Mouse (Mus musculus) hindbrain, postnatal 0 days (tissue): Measurements from ENCODE around the gene Olfr823. TPM values are rescaled to one million over a fixed set of nuclear protein-coding genes. Genes with fewer than 3 reads are reported as not detected.
"Not testable (repeated sequence)": the region's sequence is repeated elsewhere in the genome, so short reads cannot be mapped to it uniquely, and the experiment has no call there.

Source experiments
- ATAC-seq: fragments of 200-750 bp; cut with Nextera tagmentation; 2 replicates; pipeline ENCODE4 v1.8.0; 2017; ENCODE audit warnings: mild to moderate bottlenecking, moderate TSS enrichment, moderate library complexity
- DNase-seq: peaks from one replicate; pipeline ENCODE4 v3.0.0-alpha.2; 2015; ENCODE audit warnings: low spot score
- H3K27ac ChIP-seq: fragments of 300-500 bp; sonication (generic); 2 replicates; pipeline ENCODE4 v1.5.1; 2014; ENCODE audit warnings: mild to moderate bottlenecking
- H3K27me3 ChIP-seq: fragments of 300-500 bp; sonication (generic); 2 replicates; pipeline ENCODE4 v1.6.1; 2014; ENCODE audit warnings: low read length, mixed read lengths; ENCODE audit not compliant: insufficient read depth
- H3K36me3 ChIP-seq: fragments of 300-500 bp; sonication (generic); 2 replicates; pipeline ENCODE4 v1.6.1; 2014; ENCODE audit warnings: low read length, mixed read lengths; ENCODE audit not compliant: insufficient read depth
- H3K4me1 ChIP-seq: fragments of 300-500 bp; sonication (generic); 2 replicates; pipeline ENCODE4 v1.6.1; 2014; ENCODE audit warnings: antibody characterized with exemption, low read length, mixed read lengths; ENCODE audit not compliant: insufficient read depth
- H3K4me2 ChIP-seq: fragments of 300-500 bp; sonication (generic); 2 replicates; pipeline ENCODE4 v1.6.1; 2014; ENCODE audit warnings: low read depth, mild to moderate bottlenecking, low read length, moderate library complexity, mixed read lengths
- H3K4me3 ChIP-seq: fragments of 300-500 bp; sonication (generic); 2 replicates; pipeline ENCODE4 v1.5.1; 2014; ENCODE audit warnings: low read length
- H3K9ac ChIP-seq: fragments of 300-500 bp; sonication (generic); replicated peaks from 2 replicates; pipeline ENCODE4 v1.6.1; 2014; ENCODE audit warnings: mild to moderate bottlenecking, low read length, moderate library complexity, mixed read lengths
- H3K9me3 ChIP-seq: fragments of 300-500 bp; sonication (generic); 2 replicates; pipeline ENCODE4 v1.6.1; 2016; ENCODE audit warnings: low read length, mixed read lengths
- CTCF ChIP-seq: IDR thresholded peaks from 2 replicates; pipeline ENCODE4 v1.5.1; 2016; ENCODE audit warnings: antibody characterized with exemption, control low read depth, low read depth
- WGBS: fragments of 180-500 bp; shearing (Covaris S2); extraction: QIAGEN DNeasy Blood & Tissue Kit; methylation state at CpG from one replicate; pipeline ENCODE4 v1.1.7; 2014; 5-methylcytosine and 5-hydroxymethylcytosine counted together
- polyA plus RNA-seq: library from polyadenylated mRNA; unstranded; fragments of >200 nt; fragmentation: Nextera tagmentation; extraction: Ambion mirVana; gene quantifications from 2 replicates; pipeline ENCODE4 v1.2.1, GENCODE M21; 2015
- total RNA-seq: library from RNA; depleted of rRNA; stranded (reverse); fragments of >200 nt; gene quantifications from 2 replicates; pipeline ENCODE4 v1.2.3, GENCODE M21; 2014; rRNA removed

Olfr823 gene
- total RNA-seq (not detected in 2 replicates), polyA plus RNA-seq (not detected in 2 replicates)

DNA sequence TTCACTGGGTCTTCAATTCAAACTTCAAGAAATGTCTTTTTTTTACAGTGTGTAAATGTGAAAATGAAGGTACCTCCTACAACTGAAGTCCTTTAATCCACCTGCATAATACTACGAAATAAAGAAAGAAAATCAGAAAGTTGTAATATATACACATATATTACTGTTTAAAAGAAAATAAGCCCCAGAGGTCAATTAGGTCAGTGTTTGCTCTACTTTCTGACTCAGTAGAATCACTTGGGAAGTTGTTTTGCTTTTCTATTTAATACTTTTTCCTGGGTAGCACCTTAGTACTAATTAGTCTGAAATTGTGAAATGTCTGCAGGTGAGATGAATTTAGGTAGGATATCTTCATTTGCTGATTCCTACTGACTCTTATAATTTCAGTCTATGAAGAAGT is at the start of gene Olfr823:
Gene Olfr823 (minus strand): TSS at position 101 of the 400 bp plus-strand sequence.
- not testable (repeated sequence) for H3K9me3 ChIP-seq, H3K36me3 ChIP-seq, H3K27ac ChIP-seq, H3K27me3 ChIP-seq, DNase-seq, H3K4me1 ChIP-seq, H3K4me2 ChIP-seq, H3K9ac ChIP-seq, ATAC-seq, H3K4me3 ChIP-seq
- 71% methylated on average over 1 of the region's 1 CpGs for WGBS

- no peak overlapping the region for H3K4me2 ChIP-seq
- no peaks in the 10 kb centered on the region for H3K4me1 ChIP-seq
- no peak overlapping the region for H3K4me3 ChIP-seq
- H3K9me3 ChIP-seq = no peaks in the 10 kb centered on the region
- DNase-seq (no peak), ATAC-seq (no peak)
- no peaks in the 10 kb centered on the region for H3K27me3 ChIP-seq
- no peak for TF ChIP-seq CTCF
- no peak overlapping the region for H3K9ac ChIP-seq
- 86% methylated on average over 5 of the region's 5 CpGs for WGBS
- H3K36me3 ChIP-seq = no peaks in the 10 kb centered on the region
- H3K27ac ChIP-seq = no peak overlapping the region
These were observed 28.9 kb upstream of the Olfr823 start for GRCm38 (mm10) chr10:130144121-130144520.

DNA sequence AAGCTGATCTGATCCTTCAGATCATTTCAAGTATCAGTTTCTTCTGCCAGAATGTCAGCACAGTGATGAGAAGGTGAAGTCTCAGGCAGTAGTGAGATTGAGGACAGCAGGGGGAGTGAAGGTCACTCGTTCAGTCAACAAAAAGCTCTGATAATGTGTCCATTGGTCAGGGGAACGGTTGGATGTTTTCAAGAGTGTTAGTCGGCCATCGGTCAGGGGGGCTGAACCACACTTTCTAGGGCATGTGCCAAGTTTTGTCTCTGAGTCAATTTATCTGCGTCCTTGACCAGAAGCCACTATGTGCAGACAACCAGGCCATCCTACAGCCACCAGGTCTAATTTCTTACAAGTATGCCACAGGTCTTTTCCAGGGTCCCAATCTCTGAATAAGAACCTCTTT is 27.3 kb upstream of the Olfr823 start:
- not testable (repeated sequence) for H3K4me1 ChIP-seq, H3K36me3 ChIP-seq, H3K4me3 ChIP-seq, ATAC-seq, DNase-seq, H3K9ac ChIP-seq, H3K9me3 ChIP-seq, H3K27me3 ChIP-seq, H3K4me2 ChIP-seq, H3K27ac ChIP-seq
- WGBS = 87% methylated on average over 5 of the region's 5 CpGs

- no peak overlapping the region for H3K4me3 ChIP-seq
- H3K9me3 ChIP-seq = no peaks in the 10 kb centered on the region
- H3K9ac ChIP-seq = no peak overlapping the region
- H3K27me3 ChIP-seq = no peaks in the 10 kb centered on the region
- H3K36me3 ChIP-seq = no peaks in the 10 kb centered on the region
- DNase-seq (no peak), ATAC-seq (no peak)
- no peak overlapping the region for H3K4me2 ChIP-seq
- H3K27ac ChIP-seq = no peak overlapping the region
- TF ChIP-seq CTCF = no peak
- H3K4me1 ChIP-seq = no peaks in the 10 kb centered on the region
These were observed 19.6 kb upstream of the Olfr823 start for GRCm38 (mm10) chr10:130134811-130135210.

- DNase-seq, H3K9me3 ChIP-seq, H3K4me3 ChIP-seq, H3K4me2 ChIP-seq, ATAC-seq, H3K36me3 ChIP-seq, H3K4me1 ChIP-seq, H3K27me3 ChIP-seq, H3K9ac ChIP-seq, H3K27ac ChIP-seq: not testable (repeated sequence)
These were observed 14.7 kb upstream of the Olfr823 start, which contains the start of gene Olfr824 for GRCm38 (mm10) chr10:130129900-130130299. Gene Olfr824 (minus strand): TSS chr10:130130000.

DNA sequence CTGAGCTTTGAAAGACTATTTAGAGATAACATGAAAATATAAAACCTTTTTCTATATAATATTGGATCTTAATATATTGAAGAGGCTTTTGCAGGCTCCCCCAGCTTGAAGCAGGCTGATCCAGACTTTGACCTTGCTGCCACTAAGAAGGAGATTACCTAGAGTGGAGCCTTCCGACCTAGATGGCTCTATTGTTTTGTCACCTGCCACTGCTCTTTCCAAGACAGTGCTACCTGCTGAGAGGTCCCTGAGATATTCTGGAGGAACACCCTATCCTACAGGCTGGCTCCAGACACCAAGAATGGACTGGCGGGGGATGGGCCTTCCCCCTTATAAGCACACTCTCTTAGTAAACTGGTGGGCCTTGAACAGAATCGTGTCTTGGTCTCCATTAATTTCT is 862 bp upstream of the Olfr823 start:
- H3K9ac ChIP-seq, H3K36me3 ChIP-seq, DNase-seq, H3K27ac ChIP-seq, ATAC-seq, H3K9me3 ChIP-seq, H3K4me3 ChIP-seq, H3K27me3 ChIP-seq, H3K4me1 ChIP-seq, H3K4me2 ChIP-seq: not testable (repeated sequence)
- WGBS = 67% methylated on average over 3 of the region's 3 CpGs

- H3K9me3 ChIP-seq = no peaks in the 10 kb centered on the region
- no peaks in the 10 kb centered on the region for H3K36me3 ChIP-seq
- H3K27me3 ChIP-seq = no peaks in the 10 kb centered on the region
- TF ChIP-seq CTCF = peak; percentile 65
- no peaks in the 10 kb centered on the region for H3K4me1 ChIP-seq
- DNase-seq = peak; percentile 57
- H3K27ac ChIP-seq = no peak overlapping the region
- no peak overlapping the region for H3K4me2 ChIP-seq
- H3K4me3 ChIP-seq = no peak overlapping the region
- ATAC-seq = no peak
- H3K9ac ChIP-seq = no peak overlapping the region
These were observed 19.1 kb downstream of the Olfr823 start for GRCm38 (mm10) chr10:130096104-130096503.
